Mouse (Mus musculus) liver, embryonic 14.5 days (tissue): ENCODE measurements around the gene S100a10.

Experiments used
- CTCF ChIP-seq: IDR thresholded peaks from 2 replicates; pipeline ENCODE4 v1.5.1; 2016; ENCODE audit warnings: antibody characterized with exemption, low read depth, control low read depth
- EP300 ChIP-seq: IDR thresholded peaks from 2 replicates; pipeline ENCODE4 v1.6.1; 2016; ENCODE audit warnings: antibody characterized with exemption, low read depth

DNA sequence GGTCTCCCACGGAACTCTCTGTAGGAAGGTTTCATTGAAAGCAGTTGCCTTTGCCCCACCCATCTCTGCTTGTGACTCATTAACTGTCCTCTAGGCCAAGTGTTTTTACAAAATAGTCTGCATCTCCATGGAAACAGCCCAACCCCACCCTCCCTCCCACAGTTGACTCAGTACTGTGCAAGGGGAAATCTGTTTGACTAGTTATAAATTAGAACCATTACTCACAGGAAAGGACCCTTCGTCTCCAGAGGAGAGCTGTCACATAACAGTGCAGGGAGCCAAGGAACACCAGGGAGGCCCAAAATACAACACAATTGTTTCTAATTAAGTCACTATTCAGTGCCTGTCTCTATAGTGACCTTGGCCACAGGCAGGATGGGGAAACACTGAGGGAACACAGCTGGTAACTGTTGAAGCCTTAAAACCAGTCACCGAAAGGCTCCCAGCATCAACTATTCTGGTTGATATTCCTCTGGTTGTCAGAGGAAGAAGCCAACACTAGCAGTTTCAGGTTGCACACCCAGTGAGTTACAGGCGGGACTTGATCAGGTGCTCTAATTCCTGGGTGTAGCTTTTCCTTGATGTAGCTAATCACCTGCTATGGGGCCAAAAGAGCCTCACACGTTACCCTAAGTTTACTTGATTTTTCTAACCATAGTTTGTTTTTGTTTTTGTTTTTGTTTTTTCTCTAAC, 42.5 kb downstream of the S100a10 start:
- TF ChIP-seq CTCF (no peak), EP300 (no peak)
